Mouse (Mus musculus) brain, embryonic 14.5 days (tissue): Measurements from ENCODE around the gene Slc8b1.

Source experiments
- CTCF ChIP-seq: fragments of 200-500 bp; IDR thresholded peaks from 2 replicates; pipeline ENCODE4 v1.5.1; 2012; ENCODE audit warnings: inconsistent platforms, mild to moderate bottlenecking, moderate library complexity, borderline replicate concordance; ENCODE audit not compliant: insufficient read depth, insufficient read length; ENCODE audit errors: extremely low read depth
- POLR2A ChIP-seq: fragments of 200-500 bp; IDR thresholded peaks from 2 replicates; pipeline ENCODE4 v1.6.1; 2012; ENCODE audit warnings: mild to moderate bottlenecking, inconsistent platforms, borderline replicate concordance; ENCODE audit not compliant: poor library complexity, insufficient read depth, insufficient read length, severe bottlenecking; ENCODE audit errors: extremely low read depth

DNA sequence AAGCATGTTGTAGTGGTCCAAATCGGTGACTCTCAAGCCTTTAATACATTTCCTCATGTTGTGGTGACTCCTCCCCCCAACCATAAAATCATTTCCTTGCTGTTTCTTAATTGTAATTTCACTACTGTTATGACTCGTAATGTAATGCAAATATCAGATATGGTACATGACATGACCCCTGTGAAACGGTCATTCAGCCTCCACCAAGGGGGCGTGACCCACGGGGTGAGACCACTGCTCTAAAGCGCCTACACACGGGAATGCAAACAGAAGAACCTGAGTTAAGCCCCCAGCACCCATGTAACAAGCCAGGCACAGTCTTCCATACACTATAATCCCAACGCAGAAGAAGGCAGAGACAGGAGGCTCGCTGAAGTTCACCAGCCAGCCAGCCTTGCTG, 5.2 kb upstream of the Slc8b1 start:
- TF ChIP-seq CTCF (no peak), POLR2A (no peak)
